16 mouse cellular contexts compared by ENCODE assay signal in genomic region chr12:26227557-26228020, GRCm38 (mm10).
DNase-seq lines count a peak whose midpoint lies in the region; ATAC-seq and TF ChIP-seq lines count a peak whose summit lies in the region.
"Had no signal": no experiment of that assay in that cellular context is flagged by ENCODE, and none has a peak within 500 bp of the region (broad histone marks: within the 10 kb centered on the region; RNA-seq: fewer than 3 reads in every experiment).

No protein-coding gene starts in this region.

- peak overlapping the region; percentile 16; the same call in 1 of the 2 replicates for H3K27ac ChIP-seq in forebrain, embryonic 14.5 days (ENCODE audit: low read depth, low read length)
- no peak overlapping the region for H3K27ac ChIP-seq in forebrain, embryonic 12.5 days
- peak overlapping the region; percentile 9 for H3K27ac ChIP-seq in hindbrain, embryonic 15.5 days (replicated peaks)
- 0 out of 2 replicates have a peak overlapping the region, but pooled peaks have one; percentile 19 for H3K27ac ChIP-seq in midbrain, embryonic 16.5 days (ENCODE audit: low read length)
- H3K27ac ChIP-seq: embryonic facial prominence, embryonic 13.5 days; heart, embryonic 10.5 days; midbrain, embryonic 12.5 days had no signal

- DNase-seq in forebrain, embryonic 14.5 days (ENCODE audit: low spot score): peak; percentile 77
- DNase-seq in brain, embryonic 14.5 days (ENCODE audit: low read depth): peak; percentile 90
- DNase-seq in gastrocnemius, postnatal 36 days: no peak
- DNase-seq in lung, postnatal 25 days (ENCODE audit: low spot score): no peak
- DNase-seq in embryo, embryonic 11 days: no peak
- DNase-seq: cerebellum, postnatal 25 days; kidney, postnatal 14 days; thymus, adult 2 months had no signal

- no peaks in the 10 kb centered on the region for H3K9me3 ChIP-seq in forebrain, embryonic 14.5 days (replicated peaks; ENCODE audit: control insufficient read depth, low read length)
- H3K9me3 ChIP-seq in forebrain, embryonic 12.5 days: no peaks in the 10 kb centered on the region
- no peaks in the 10 kb centered on the region for H3K9me3 ChIP-seq in hindbrain, embryonic 15.5 days
- no peaks in the 10 kb centered on the region for H3K9me3 ChIP-seq in midbrain, embryonic 16.5 days (replicated peaks; ENCODE audit: control insufficient read depth, low read length, poor library complexity, severe bottlenecking)
- H3K9me3 ChIP-seq: embryonic facial prominence, embryonic 13.5 days; heart, embryonic 10.5 days; midbrain, embryonic 12.5 days had no signal

- peak; percentile 71 for ATAC-seq in forebrain, embryonic 14.5 days
- ATAC-seq in forebrain, embryonic 12.5 days (ENCODE audit: low FRiP score): no peak
- peak; percentile 66 for ATAC-seq in hindbrain, embryonic 15.5 days (ENCODE audit: low FRiP score, low read depth)
- ATAC-seq in midbrain, embryonic 16.5 days: peak; percentile 56
- ATAC-seq: lung, postnatal 0 days had no signal

- no peak overlapping the region for H3K4me2 ChIP-seq in forebrain, embryonic 14.5 days (ENCODE audit: low read length)
- no peak overlapping the region for H3K4me2 ChIP-seq in forebrain, embryonic 12.5 days
- H3K4me2 ChIP-seq in hindbrain, embryonic 15.5 days: no peak overlapping the region
- H3K4me2 ChIP-seq in midbrain, embryonic 16.5 days (ENCODE audit: low read length): no peak overlapping the region
- H3K4me2 ChIP-seq: embryonic facial prominence, embryonic 13.5 days; liver, embryonic 11.5 days; midbrain, embryonic 12.5 days had no signal

- WGBS in forebrain, embryonic 14.5 days: 50% methylated on average over 15 of the region's 15 CpGs
- WGBS in forebrain, embryonic 12.5 days: 67% methylated on average over 15 of the region's 15 CpGs
- WGBS in hindbrain, embryonic 15.5 days: 46% methylated on average over 15 of the region's 15 CpGs
- 40% methylated on average over 15 of the region's 15 CpGs for WGBS in midbrain, embryonic 16.5 days

- intact Hi-C loops in gastrocnemius, postnatal 36 days (cut with DNase I): loop anchor here (5.0 kb wide), 1 partner anchor 365 kb away; no protein-coding TSS in a partner anchor

- TF ChIP-seq CTCF in brain, embryonic 14.5 days (IDR thresholded peaks at IDR 0.05; ENCODE audit: borderline replicate concordance, extremely low read depth, insufficient read depth, insufficient read length): no peak

- H3K36me3 ChIP-seq in forebrain, embryonic 14.5 days (ENCODE audit: control insufficient read depth, insufficient read depth, low read length): no peaks in the 10 kb centered on the region
- H3K36me3 ChIP-seq in forebrain, embryonic 12.5 days (replicated peaks): no peaks in the 10 kb centered on the region
- H3K36me3 ChIP-seq in hindbrain, embryonic 15.5 days: no peaks in the 10 kb centered on the region
- no peaks in the 10 kb centered on the region for H3K36me3 ChIP-seq in midbrain, embryonic 16.5 days (ENCODE audit: control insufficient read depth, insufficient read depth, low read length)
- H3K36me3 ChIP-seq: embryonic facial prominence, embryonic 13.5 days; heart, embryonic 10.5 days; midbrain, embryonic 12.5 days had no signal

- no peaks in the 10 kb centered on the region for H3K27me3 ChIP-seq in forebrain, embryonic 14.5 days (replicated peaks; ENCODE audit: control insufficient read depth, insufficient read depth, low read length)
- no peaks in the 10 kb centered on the region for H3K27me3 ChIP-seq in forebrain, embryonic 12.5 days
- H3K27me3 ChIP-seq in hindbrain, embryonic 15.5 days: no peaks in the 10 kb centered on the region
- H3K27me3 ChIP-seq in midbrain, embryonic 16.5 days (ENCODE audit: control insufficient read depth, insufficient read depth, low read depth, low read length): no peaks in the 10 kb centered on the region
- H3K27me3 ChIP-seq: embryonic facial prominence, embryonic 13.5 days; midbrain, embryonic 12.5 days had no signal

- H3K9ac ChIP-seq in forebrain, embryonic 14.5 days (ENCODE audit: low read length): no peak overlapping the region
- no peak overlapping the region for H3K9ac ChIP-seq in forebrain, embryonic 12.5 days
- no peak overlapping the region for H3K9ac ChIP-seq in hindbrain, embryonic 15.5 days
- no peak overlapping the region for H3K9ac ChIP-seq in midbrain, embryonic 16.5 days (ENCODE audit: low read depth, low read length)
- H3K9ac ChIP-seq: embryonic facial prominence, embryonic 13.5 days; midbrain, embryonic 12.5 days had no signal

- TF ChIP-seq POLR2A in brain, embryonic 14.5 days (IDR thresholded peaks at IDR 0.05; ENCODE audit: borderline replicate concordance, extremely low read depth, insufficient read depth, insufficient read length, poor library complexity, severe bottlenecking): no peak

- no peak overlapping the region for H3K4me3 ChIP-seq in forebrain, embryonic 14.5 days (ENCODE audit: low read depth, low read length)
- no peak overlapping the region for H3K4me3 ChIP-seq in forebrain, embryonic 12.5 days (replicated peaks)
- no peak overlapping the region for H3K4me3 ChIP-seq in hindbrain, embryonic 15.5 days
- H3K4me3 ChIP-seq in midbrain, embryonic 16.5 days (ENCODE audit: low read depth, low read length): no peak overlapping the region
- H3K4me3 ChIP-seq: embryonic facial prominence, embryonic 13.5 days; heart, embryonic 10.5 days; midbrain, embryonic 12.5 days had no signal

- H3K4me1 ChIP-seq in forebrain, embryonic 14.5 days (ENCODE audit: control insufficient read depth, insufficient read depth, low read length): 0 out of 2 replicates have a peak, but pooled peaks cover 3% of the 10 kb centered on the region
- no peaks in the 10 kb centered on the region for H3K4me1 ChIP-seq in forebrain, embryonic 12.5 days
- peaks cover 14% of the 10 kb centered on the region for H3K4me1 ChIP-seq in hindbrain, embryonic 15.5 days (replicated peaks)
- no peaks in the 10 kb centered on the region for H3K4me1 ChIP-seq in midbrain, embryonic 16.5 days (ENCODE audit: control insufficient read depth, insufficient read depth, low read length)
- H3K4me1 ChIP-seq: embryonic facial prominence, embryonic 13.5 days; heart, embryonic 10.5 days; midbrain, embryonic 12.5 days had no signal

Comparison
In these comparisons a context has a peak if more than half of its experiments do, and no peak if none do; other contexts are left out.
1. DNase-seq: peak in forebrain, embryonic 14.5 days (single experiment) and brain, embryonic 14.5 days (single experiment); none in gastrocnemius, postnatal 36 days (0 of 2), lung, postnatal 25 days (single experiment) and embryo, embryonic 11 days (single experiment).